Mouse (Mus musculus): ENCODE results near the gene Entpd2. TPM values are rescaled to one million over a fixed set of nuclear protein-coding genes. Genes with fewer than 3 reads are reported as not detected.

Entpd2 gene
- total RNA-seq, 1 experiment = 0.76 TPM

- no peak overlapping the region for H3K9ac ChIP-seq (ENCODE audit: insufficient read depth, low read depth, low read length, poor library complexity, severe bottlenecking)
- no peak for TF ChIP-seq ZNF384 (IDR thresholded peaks at IDR 0.05; ENCODE audit: low read depth, low read length)
- no peak for TF ChIP-seq MAFK (IDR thresholded peaks at IDR 0.05; ENCODE audit: insufficient read depth, low read depth, low read length)
- no peak for TF ChIP-seq HCFC1 (IDR thresholded peaks at IDR 0.05; ENCODE audit: borderline replicate concordance, insufficient read depth, low read length)
- no peak for TF ChIP-seq CHD2 (IDR thresholded peaks at IDR 0.05; ENCODE audit: low read depth, low read length)
- no peak for TF ChIP-seq ZC3H11A (IDR thresholded peaks at IDR 0.05; ENCODE audit: borderline replicate concordance, low read depth, low read length)
- H3K9me3 ChIP-seq (ENCODE audit: control insufficient read depth, insufficient read depth, low read depth, low read length) = no peaks in the 10 kb centered on the region
- in situ Hi-C loops (cut with MboI; ENCODE audit: low sequenced_read_pairs in 2 of 2, unreplicated experiment in 2 of 2) = no loop called here
- H3K36me3 ChIP-seq (ENCODE audit: control insufficient read depth, insufficient read depth, low read length, poor library complexity, severe bottlenecking) = no peaks in the 10 kb centered on the region
- no peak for DNase-seq (ENCODE audit: low read depth, low spot score)
- H3K4me3 ChIP-seq (ENCODE audit: insufficient read depth in 1 of 2, low read depth in 1 of 2, low read length in 2 of 2, poor library complexity in 1 of 2, severe bottlenecking in 1 of 2) = no peak overlapping the region
- H3K27ac ChIP-seq (ENCODE audit: insufficient read depth, low read depth, low read length, poor library complexity, severe bottlenecking) = no peak overlapping the region
- H3K4me1 ChIP-seq (ENCODE audit: control insufficient read depth in 2 of 2, insufficient read depth in 2 of 2, low read length in 2 of 2, poor library complexity in 1 of 2) = peaks cover 0 to 8% of the 10 kb centered on the region in 2 experiments; a peak in 2 of 4 replicates
Observed at GRCm38 (mm10) chr2:25423626-25424025, 28.0 kb downstream of the Entpd2 start.

GRCm38 (mm10) chr2:25425481-25425880 lies 29.8 kb downstream of the Entpd2 start:
- Histone ChIP-seq H3K36me3 (ENCODE audit: control insufficient read depth, insufficient read depth, low read length, poor library complexity, severe bottlenecking) (no peaks in the 10 kb centered on the region), H3K4me1 (ENCODE audit: control insufficient read depth in 2 of 2, insufficient read depth in 2 of 2, low read length in 2 of 2, poor library complexity in 1 of 2) (peaks cover 0 to 12% of the 10 kb centered on the region in 2 experiments; a peak in 2 of 4 replicates), H3K9me3 (ENCODE audit: control insufficient read depth, insufficient read depth, low read depth, low read length) (no peaks in the 10 kb centered on the region), H3K27ac (ENCODE audit: insufficient read depth, low read depth, low read length, poor library complexity, severe bottlenecking) (no peak overlapping the region), H3K9ac (ENCODE audit: insufficient read depth, low read depth, low read length, poor library complexity, severe bottlenecking) (peak overlapping the region; percentile 9; the same call in 1 of the 2 replicates), H3K4me3 (ENCODE audit: insufficient read depth in 1 of 2, low read depth in 1 of 2, low read length in 2 of 2, poor library complexity in 1 of 2, severe bottlenecking in 1 of 2) (peak overlapping the region; percentile 47 to 50)
- no peak for TF ChIP-seq HCFC1 (IDR thresholded peaks at IDR 0.05; ENCODE audit: borderline replicate concordance, insufficient read depth, low read length)
- TF ChIP-seq ZNF384 (IDR thresholded peaks at IDR 0.05; ENCODE audit: low read depth, low read length) = no peak
- TF ChIP-seq CHD2 (IDR thresholded peaks at IDR 0.05; ENCODE audit: low read depth, low read length) = no peak
- no peak for TF ChIP-seq MAFK (IDR thresholded peaks at IDR 0.05; ENCODE audit: insufficient read depth, low read depth, low read length)
- no peak for TF ChIP-seq ZC3H11A (IDR thresholded peaks at IDR 0.05; ENCODE audit: borderline replicate concordance, low read depth, low read length)
- in situ Hi-C loops (cut with MboI; ENCODE audit: low sequenced_read_pairs in 2 of 2, unreplicated experiment in 2 of 2) = no loop called here
- no peak for DNase-seq (ENCODE audit: low read depth, low spot score)

- no peaks in the 10 kb centered on the region; the same call in 1 of the 2 replicates for H3K36me3 ChIP-seq (ENCODE audit: control insufficient read depth, insufficient read depth, low read length, poor library complexity, severe bottlenecking)
- in situ Hi-C loops (cut with MboI; ENCODE audit: low sequenced_read_pairs in 2 of 2, unreplicated experiment in 2 of 2) = no loop called here
Observed at GRCm38 (mm10) chr2:25426721-25427191, 31.1 kb downstream of the Entpd2 start.

DNA sequence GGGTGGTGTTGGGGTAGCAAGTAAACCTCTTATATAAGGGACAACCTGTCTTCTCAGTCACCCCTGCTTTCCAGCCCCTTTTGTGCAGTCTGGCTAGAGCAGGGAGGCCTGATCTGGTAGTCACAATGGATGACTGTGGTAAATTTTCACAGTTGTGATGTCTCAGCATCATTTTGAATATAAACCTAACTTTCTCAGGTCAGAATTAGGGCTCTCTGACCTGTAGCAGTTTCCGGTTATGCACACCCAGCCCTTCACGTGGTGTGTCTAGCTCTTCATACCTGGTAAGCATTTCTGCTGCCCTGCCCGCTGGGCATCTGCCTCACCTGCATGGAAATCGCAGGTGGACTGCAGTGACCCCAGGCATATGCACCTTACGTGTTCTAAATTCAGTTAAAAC lies 31.6 kb downstream of the Entpd2 start:
- DNase-seq (ENCODE audit: low read depth, low spot score) = no peak
- TF ChIP-seq CHD2 (IDR thresholded peaks at IDR 0.05; ENCODE audit: low read depth, low read length) = no peak
- TF ChIP-seq ZC3H11A (IDR thresholded peaks at IDR 0.05; ENCODE audit: borderline replicate concordance, low read depth, low read length) = no peak
- TF ChIP-seq ZNF384 (IDR thresholded peaks at IDR 0.05; ENCODE audit: low read depth, low read length) = no peak
- no peak for TF ChIP-seq MAFK (IDR thresholded peaks at IDR 0.05; ENCODE audit: insufficient read depth, low read depth, low read length)
- no peak for TF ChIP-seq HCFC1 (IDR thresholded peaks at IDR 0.05; ENCODE audit: borderline replicate concordance, insufficient read depth, low read length)
- Histone ChIP-seq H3K36me3 (ENCODE audit: control insufficient read depth, insufficient read depth, low read length, poor library complexity, severe bottlenecking) (no peaks in the 10 kb centered on the region; the same call in 1 of the 2 replicates), H3K4me1 (ENCODE audit: control insufficient read depth in 2 of 2, insufficient read depth in 2 of 2, low read length in 2 of 2, poor library complexity in 1 of 2) (peaks cover 0 to 8% of the 10 kb centered on the region in 2 experiments; a peak in 1 of 4 replicates), H3K9ac (ENCODE audit: insufficient read depth, low read depth, low read length, poor library complexity, severe bottlenecking) (no peak overlapping the region), H3K27ac (ENCODE audit: insufficient read depth, low read depth, low read length, poor library complexity, severe bottlenecking) (no peak overlapping the region), H3K4me3 (ENCODE audit: insufficient read depth in 1 of 2, low read depth in 1 of 2, low read length in 2 of 2, poor library complexity in 1 of 2, severe bottlenecking in 1 of 2) (no peak overlapping the region), H3K9me3 (ENCODE audit: control insufficient read depth, insufficient read depth, low read depth, low read length) (no peaks in the 10 kb centered on the region)
- in situ Hi-C loops (cut with MboI; ENCODE audit: low sequenced_read_pairs in 2 of 2, unreplicated experiment in 2 of 2) = no loop called here

More at GRCm38 (mm10) chr2:25426721-25427191, 31.1 kb downstream of the Entpd2 start:
- Histone ChIP-seq H3K4me3 (ENCODE audit: insufficient read depth in 1 of 2, low read depth in 1 of 2, low read length in 2 of 2, poor library complexity in 1 of 2, severe bottlenecking in 1 of 2) (no peak overlapping the region), H3K9me3 (ENCODE audit: control insufficient read depth, insufficient read depth, low read depth, low read length) (no peaks in the 10 kb centered on the region), H3K4me1 (ENCODE audit: control insufficient read depth in 2 of 2, insufficient read depth in 2 of 2, low read length in 2 of 2, poor library complexity in 1 of 2) (peaks cover 0 to 9% of the 10 kb centered on the region in 2 experiments; a peak in 2 of 4 replicates), H3K9ac (ENCODE audit: insufficient read depth, low read depth, low read length, poor library complexity, severe bottlenecking) (no peak overlapping the region), H3K27ac (ENCODE audit: insufficient read depth, low read depth, low read length, poor library complexity, severe bottlenecking) (no peak overlapping the region)
- DNase-seq (ENCODE audit: low read depth, low spot score) = peak; percentile 85
- no peak for TF ChIP-seq CHD2 (IDR thresholded peaks at IDR 0.05; ENCODE audit: low read depth, low read length)
- TF ChIP-seq HCFC1 (IDR thresholded peaks at IDR 0.05; ENCODE audit: borderline replicate concordance, insufficient read depth, low read length) = no peak

All from ES-E14 (cell line).